Mouse (Mus musculus) C2C12 (cell line): ENCODE data around the gene Fau.

ENCODE experiments used
- CEBPB ChIP-seq: IDR thresholded peaks from one replicate; pipeline ENCODE4 v1.6.1; 2011; ENCODE audit warnings: low read depth, mild to moderate bottlenecking, control low read depth, moderate library complexity
- CTCF ChIP-seq: IDR thresholded peaks from one replicate; pipeline ENCODE4 v1.5.1; 2011; ENCODE audit not compliant: control insufficient read depth, insufficient read depth, insufficient read length
- MAX ChIP-seq: IDR thresholded peaks from one replicate; pipeline ENCODE4 v1.6.1; 2011; ENCODE audit warnings: mild to moderate bottlenecking, control low read depth
- MYOD1 ChIP-seq: IDR thresholded peaks from one replicate; pipeline ENCODE4 v1.6.1; 2011; ENCODE audit warnings: low read depth; ENCODE audit not compliant: control insufficient read depth, insufficient read length
- MYOG ChIP-seq: IDR thresholded peaks from one replicate; pipeline ENCODE4 v1.6.1; 2011; ENCODE audit not compliant: control insufficient read depth, insufficient read length; ENCODE audit errors: extremely low read depth
- USF1 ChIP-seq: IDR thresholded peaks from one replicate; pipeline ENCODE4 v1.6.1; 2011; ENCODE audit warnings: low read depth, mild to moderate bottlenecking, control low read depth, moderate library complexity

DNA sequence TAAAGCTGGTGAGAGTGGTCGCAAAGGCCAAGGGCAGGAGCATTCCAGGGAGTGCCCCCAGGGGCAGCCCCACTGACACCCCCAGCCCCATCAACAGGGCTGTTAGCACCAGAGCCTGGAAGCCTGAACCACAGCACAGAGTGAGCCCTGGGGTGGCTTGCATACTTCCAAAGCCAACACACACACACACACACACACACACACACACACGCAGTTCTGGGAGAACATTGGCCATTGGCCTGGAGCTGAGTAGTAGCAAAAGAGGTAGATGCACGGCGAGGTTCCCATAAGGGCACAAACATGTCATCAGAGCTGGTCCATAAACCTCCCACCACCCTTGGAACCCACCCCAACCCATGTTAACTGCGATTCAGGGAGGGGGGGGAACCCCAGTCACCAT, 8.9 kb downstream of the Fau start:
- TF ChIP-seq CTCF (no peak), USF1 (no peak), CEBPB (no peak), MAX (no peak), MYOG (no peak), MYOD1 (no peak)
